Mouse (Mus musculus) CD4-positive helper T cell, adult 2 months (primary cell): ENCODE results near the gene Ccnb1ip1.

Experiments
- DNase-seq: peaks from one replicate; pipeline ENCODE4 v3.0.0-alpha.2; 2012; ENCODE audit warnings: low read depth, missing footprints, low spot score

Gene Ccnb1ip1

DNA sequence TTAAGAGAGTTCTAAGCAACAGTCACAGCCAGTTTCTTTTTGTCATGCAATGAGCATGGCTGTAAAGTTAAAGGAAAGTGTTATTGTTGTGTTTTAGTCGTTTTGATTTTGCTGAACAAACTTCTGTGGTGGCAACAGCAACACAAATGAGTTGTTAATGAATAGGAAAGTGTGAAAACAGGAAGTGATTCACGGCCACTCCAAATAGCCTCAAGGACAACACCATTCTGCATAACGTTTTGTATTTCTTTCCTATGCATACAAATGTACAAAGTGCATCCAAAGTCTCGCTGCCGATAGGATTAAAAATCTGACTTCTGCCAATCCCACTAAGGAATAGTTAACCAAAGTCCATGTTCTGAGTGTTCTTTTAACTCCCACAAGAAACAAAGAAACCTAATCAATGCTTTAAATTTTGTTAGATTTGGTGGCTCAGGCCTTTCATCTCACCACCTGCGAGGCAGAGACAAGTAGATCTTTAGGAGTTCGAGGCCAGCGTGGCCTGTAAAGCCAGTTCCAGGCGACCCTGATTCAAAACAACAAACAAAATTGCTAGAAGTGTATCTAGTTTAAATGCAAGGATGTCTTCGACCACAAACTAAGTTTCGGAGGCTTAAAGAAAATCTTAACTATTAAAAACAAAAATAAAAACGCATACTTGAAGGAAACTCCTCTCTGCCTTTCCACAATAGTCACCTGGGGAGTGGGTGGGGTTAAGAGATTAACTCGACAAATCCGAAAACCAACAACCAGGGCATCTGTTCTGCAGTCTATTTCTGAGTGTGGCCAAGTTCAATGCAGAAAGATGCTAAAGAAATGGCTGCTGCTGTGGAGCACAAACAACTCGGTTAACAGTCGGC, 22.9 kb downstream of the Ccnb1ip1 start:
- no peak for DNase-seq

DNA sequence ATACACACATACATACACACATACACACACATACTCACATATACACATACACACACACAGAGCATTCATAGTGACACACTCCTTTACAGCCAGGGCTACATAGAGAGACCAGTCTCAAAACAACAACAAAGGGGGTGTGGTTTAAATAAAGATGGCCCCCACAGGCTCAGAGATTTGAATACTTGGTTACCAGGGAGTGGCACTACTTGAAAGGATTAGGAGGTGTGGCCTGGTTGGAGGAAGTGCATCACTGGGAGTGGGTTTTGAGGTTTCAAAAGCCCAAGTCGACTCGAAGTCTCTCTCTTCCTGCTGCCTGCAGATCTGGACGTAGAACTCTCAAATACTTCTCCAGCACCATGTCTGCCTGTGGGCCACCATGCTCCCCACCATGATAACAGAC, 25.4 kb downstream of the Ccnb1ip1 start:
- no peak for DNase-seq

DNA sequence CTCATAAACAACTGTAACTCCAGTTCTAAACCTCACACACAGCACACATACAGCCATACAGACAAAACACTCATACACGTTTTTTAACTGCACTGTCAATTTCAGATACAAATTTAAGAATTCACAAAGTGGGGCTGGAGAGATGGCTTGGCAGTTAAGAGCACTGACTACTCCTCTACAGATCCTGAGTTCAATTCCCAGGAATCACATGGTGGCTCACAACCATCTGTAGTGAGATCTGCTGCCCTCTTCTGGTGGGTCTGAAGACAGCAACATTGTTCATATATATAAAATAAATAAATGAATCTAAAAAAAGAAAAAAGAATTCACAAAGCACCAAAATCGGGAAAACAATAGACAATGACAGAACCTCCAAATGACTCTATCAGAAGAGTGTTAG, 36.2 kb downstream of the Ccnb1ip1 start:
- no peak for DNase-seq

DNA sequence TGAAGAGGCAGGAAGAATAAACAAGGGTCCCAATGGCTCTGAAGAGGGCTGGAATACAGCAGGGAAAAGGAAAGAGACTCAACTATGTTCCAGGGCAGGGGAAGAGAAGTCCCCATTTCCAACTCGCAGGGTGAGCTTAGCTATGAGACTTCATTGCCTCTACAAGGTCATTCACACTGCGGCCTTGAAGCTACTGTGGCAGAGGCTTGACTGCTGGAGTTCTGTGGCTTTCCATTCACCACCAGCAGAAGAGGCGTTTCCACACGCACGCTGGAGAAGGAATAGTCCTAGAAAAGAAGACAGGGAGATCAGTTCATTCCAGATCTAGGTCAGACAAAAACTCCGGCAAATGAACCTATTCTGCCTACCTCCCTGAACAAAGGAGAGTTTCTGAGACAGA, 41.8 kb downstream of the Ccnb1ip1 start:
- DNase-seq: no peak

DNA sequence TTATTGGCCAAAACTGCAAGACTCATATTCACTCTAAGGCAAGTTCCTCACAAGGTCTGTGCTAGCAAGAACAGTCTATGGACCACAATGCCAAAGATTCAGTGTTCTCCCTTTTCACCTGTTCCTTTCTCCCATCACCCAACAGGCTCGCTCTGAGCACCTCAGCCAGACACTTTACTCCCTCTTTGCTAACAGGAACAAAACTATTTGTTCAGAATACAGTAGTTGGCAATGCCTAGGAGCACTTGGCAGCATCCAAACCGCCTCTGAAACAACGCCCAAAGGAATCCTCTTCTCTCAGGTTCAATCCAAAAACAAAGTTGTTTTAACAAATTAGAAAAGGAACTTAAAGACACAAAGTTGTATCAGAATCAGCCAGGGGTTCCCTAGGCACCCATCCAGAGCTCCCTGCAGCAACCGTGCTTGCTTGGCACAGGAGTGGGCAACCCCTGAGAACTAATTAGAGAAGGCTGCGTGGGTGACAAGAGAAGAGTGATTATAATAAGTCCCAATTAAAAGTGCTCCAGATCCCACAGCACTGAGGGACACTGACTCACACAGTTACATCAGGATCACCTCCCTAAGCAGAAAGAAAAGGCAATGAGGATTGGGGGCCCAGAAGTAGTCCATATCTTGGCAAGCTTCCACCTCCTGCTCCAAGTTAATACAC, 49.0 kb downstream of the Ccnb1ip1 start:
- DNase-seq: no peak

DNA sequence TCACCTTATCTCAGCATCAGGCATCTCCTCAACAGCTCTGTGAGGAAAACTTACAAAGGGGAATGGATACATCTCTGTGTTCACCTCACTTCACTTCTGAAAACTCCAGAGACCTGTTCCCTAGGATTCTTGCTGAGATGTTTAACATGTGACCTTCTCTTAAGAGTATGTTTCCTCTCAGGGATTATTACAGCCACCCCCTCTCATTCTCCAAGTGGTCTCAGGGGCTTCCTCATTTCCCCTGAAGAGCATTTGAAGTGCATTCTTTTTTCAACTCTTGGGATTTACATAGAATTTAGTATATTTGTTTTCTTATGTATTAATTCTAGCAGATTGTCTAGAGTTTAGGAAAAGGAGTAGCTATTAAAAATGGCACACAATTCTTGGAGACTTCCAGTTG, 62.5 kb downstream of the Ccnb1ip1 start, which contains the start of gene Olfr749:
Gene Olfr749, minus strand, starts transcription at position 101 of the 400 bp plus-strand sequence.
- no peak for DNase-seq

DNA sequence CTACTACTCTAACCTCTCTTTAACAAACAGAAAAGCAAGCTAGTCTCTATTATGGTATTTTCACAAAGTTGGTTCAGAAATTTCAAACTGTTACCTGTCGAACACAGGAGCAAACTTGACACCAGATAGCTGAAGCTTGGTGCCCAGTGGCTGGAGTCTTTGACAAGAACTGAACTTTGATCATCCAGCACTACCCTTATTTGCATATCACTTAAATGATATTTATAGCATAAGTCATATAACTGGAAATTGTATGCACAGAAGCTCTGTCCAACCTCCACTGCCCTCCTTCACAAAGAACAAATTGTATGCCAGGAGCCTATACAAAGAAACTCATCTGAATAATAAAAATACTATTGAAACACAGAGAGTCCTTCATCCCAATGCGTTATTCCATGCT, 65.9 kb downstream of the Ccnb1ip1 start:
- no peak for DNase-seq

DNA sequence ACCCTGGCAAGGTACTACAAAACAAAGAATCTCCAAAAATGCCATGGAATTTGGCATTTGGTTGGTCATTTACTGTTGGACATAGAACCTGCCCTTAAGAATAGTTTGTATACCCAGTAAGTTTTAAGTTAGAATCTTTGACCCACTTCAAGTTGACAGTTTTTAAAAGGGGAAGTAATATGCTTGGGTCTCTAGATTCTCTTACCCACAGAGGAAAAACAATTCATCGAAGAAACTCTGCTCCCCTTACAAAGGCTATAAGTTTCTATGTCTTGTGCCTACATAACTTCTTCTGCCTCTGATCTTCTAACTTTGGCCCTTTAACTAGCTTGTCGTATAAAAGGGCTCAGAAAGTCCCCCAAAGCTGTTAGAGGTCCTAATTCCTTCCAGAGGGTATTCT, 67.2 kb downstream of the Ccnb1ip1 start:
- no peak for DNase-seq
